In the genomic region with DNA sequence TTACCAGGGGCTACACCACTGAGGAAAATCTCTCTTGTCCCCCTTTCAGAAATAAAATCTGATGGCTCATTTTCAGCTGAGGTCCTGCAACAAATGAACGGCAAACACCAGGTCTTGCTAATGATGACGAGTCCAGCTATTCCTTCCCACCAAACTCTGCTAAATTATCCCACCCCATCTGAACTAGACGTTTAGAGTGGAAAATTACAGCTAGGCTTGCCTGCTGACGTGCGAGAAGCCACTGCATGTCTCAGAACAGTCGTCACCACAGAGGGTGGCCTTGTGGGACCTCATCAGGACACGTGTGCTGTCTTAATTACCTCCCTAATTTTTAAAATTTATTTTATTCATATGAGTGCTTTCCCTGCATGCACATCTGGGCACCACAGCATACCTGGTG, we compare ENCODE assay signal across 31 mouse cellular contexts.
"Had no signal": no experiment of that assay in that cellular context is flagged by ENCODE, and none has a peak within 500 bp of the region (broad histone marks: within the 10 kb centered on the region; RNA-seq: fewer than 3 reads in every experiment).

No protein-coding gene starts in this region.

- H3K4me2 ChIP-seq: heart, embryonic 11.5 days; heart, embryonic 12.5 days; heart, embryonic 13.5 days; heart, embryonic 15.5 days; hindbrain, embryonic 12.5 days; hindbrain, embryonic 13.5 days; hindbrain, embryonic 14.5 days; hindbrain, embryonic 15.5 days; intestine, embryonic 15.5 days; kidney, embryonic 15.5 days had no signal

- H3K27me3 ChIP-seq: heart, embryonic 12.5 days; heart, embryonic 13.5 days; heart, embryonic 15.5 days; hindbrain, embryonic 12.5 days; hindbrain, embryonic 15.5 days; intestine, embryonic 15.5 days; kidney, embryonic 15.5 days had no signal

- H3K27ac ChIP-seq: heart, embryonic 10.5 days; heart, embryonic 13.5 days; heart, embryonic 15.5 days; hindbrain, embryonic 10.5 days; hindbrain, embryonic 12.5 days; hindbrain, embryonic 13.5 days; hindbrain, embryonic 14.5 days; hindbrain, embryonic 15.5 days; hindbrain, postnatal 0 days; intestine, embryonic 15.5 days; kidney, embryonic 15.5 days; layer of hippocampus, adult 2 months; left cerebral cortex, adult 2 months had no signal

- H3K36me3 ChIP-seq: hindbrain, embryonic 13.5 days; hindbrain, embryonic 15.5 days had no signal

- H3K9ac ChIP-seq: heart, embryonic 12.5 days; heart, embryonic 13.5 days; heart, embryonic 15.5 days; hindbrain, embryonic 12.5 days; hindbrain, embryonic 13.5 days; hindbrain, embryonic 14.5 days; hindbrain, embryonic 15.5 days; intestine, embryonic 15.5 days; kidney, embryonic 15.5 days had no signal

- ATAC-seq: hindbrain, embryonic 16.5 days; hindbrain, postnatal 0 days; inflammation-experienced regulatory T-cells, adult 6 months; intestine, embryonic 15.5 days; intestine, embryonic 16.5 days; intestine, postnatal 0 days had no signal

- H3K9me3 ChIP-seq: heart, embryonic 10.5 days; heart, embryonic 13.5 days; heart, embryonic 15.5 days; hindbrain, embryonic 12.5 days; hindbrain, embryonic 13.5 days; hindbrain, embryonic 15.5 days; intestine, embryonic 15.5 days; kidney, embryonic 15.5 days had no signal

- H3K4me3 ChIP-seq: heart, embryonic 10.5 days; heart, embryonic 12.5 days; heart, embryonic 13.5 days; heart, embryonic 15.5 days; hindbrain, embryonic 10.5 days; hindbrain, embryonic 12.5 days; hindbrain, embryonic 13.5 days; hindbrain, embryonic 15.5 days; intestine, embryonic 15.5 days; kidney, embryonic 15.5 days; layer of hippocampus, adult 2 months; left cerebral cortex, adult 2 months had no signal

- DNase-seq: heart, postnatal 10 days; heart, postnatal 14 days; heart, postnatal 36 days; heart, postnatal 4 days; kidney, adult 11 months; kidney, adult 18-20 months; kidney, adult 8-10 months; kidney, postnatal 14 days; kidney, postnatal 36 days; kidney, postnatal 4 days; layer of hippocampus, adult 9-11 months; layer of hippocampus, postnatal 36 days had no signal
